Mouse (Mus musculus): Measurements from ENCODE around the gene Rmnd1. TPM values are rescaled to one million over a fixed set of nuclear protein-coding genes. Genes with fewer than 3 reads are reported as not detected.

Rmnd1 gene
- polyA plus RNA-seq, 1 experiment from 2014 or later = 92.9 TPM

GRCm38 (mm10) chr10:4376931-4377330 lies 55.3 kb downstream of the Rmnd1 start:
- no peak for ATAC-seq (ENCODE audit: insufficient number of reproducible peaks, low FRiP score)

GRCm38 (mm10) chr10:4376461-4376860 lies 55.7 kb downstream of the Rmnd1 start:
- WGBS = 60% methylated on average over 7 of the region's 7 CpGs
- Histone ChIP-seq H3K4me3 (no peak overlapping the region), H3K27ac (ENCODE audit: poor library complexity, severe bottlenecking) (no peak overlapping the region), H3K9ac (no peak overlapping the region), H3K36me3 (peaks cover 18% of the 10 kb centered on the region), H3K9me3 (replicated peaks) (no peaks in the 10 kb centered on the region), H3K27me3 (replicated peaks) (no peaks in the 10 kb centered on the region), H3K4me2 (no peak overlapping the region), H3K4me1 (replicated peaks) (peaks cover 15% of the 10 kb centered on the region)
- no peak for ATAC-seq (ENCODE audit: insufficient number of reproducible peaks, low FRiP score)

More at GRCm38 (mm10) chr10:4376931-4377330, 55.3 kb downstream of the Rmnd1 start:
- peaks cover 15% of the 10 kb centered on the region for H3K36me3 ChIP-seq
- H3K4me2 ChIP-seq = no peak overlapping the region
- no peaks in the 10 kb centered on the region for H3K9me3 ChIP-seq (replicated peaks)
- no peak overlapping the region for H3K27ac ChIP-seq (ENCODE audit: poor library complexity, severe bottlenecking)
- WGBS = 72% methylated on average over 7 of the region's 7 CpGs
- peaks cover 15% of the 10 kb centered on the region for H3K4me1 ChIP-seq (replicated peaks)
- no peak overlapping the region for H3K9ac ChIP-seq
- no peak overlapping the region for H3K4me3 ChIP-seq
- H3K27me3 ChIP-seq (replicated peaks) = no peaks in the 10 kb centered on the region

- ATAC-seq (ENCODE audit: insufficient number of reproducible peaks, low FRiP score) = no peak
- Histone ChIP-seq H3K4me2 (no peak overlapping the region), H3K27me3 (replicated peaks) (no peaks in the 10 kb centered on the region), H3K9me3 (replicated peaks) (no peaks in the 10 kb centered on the region), H3K4me1 (replicated peaks) (peaks cover 15% of the 10 kb centered on the region), H3K9ac (no peak overlapping the region), H3K36me3 (peaks cover 27% of the 10 kb centered on the region), H3K27ac (ENCODE audit: poor library complexity, severe bottlenecking) (no peak overlapping the region), H3K4me3 (no peak overlapping the region)
- WGBS = 69% methylated on average over 7 of the region's 7 CpGs
These were observed 56.9 kb downstream of the Rmnd1 start for GRCm38 (mm10) chr10:4375267-4375666.

GRCm38 (mm10) chr10:4374734-4375133 lies 57.5 kb downstream of the Rmnd1 start:
- no peak overlapping the region for H3K4me3 ChIP-seq
- peaks cover 15% of the 10 kb centered on the region for H3K4me1 ChIP-seq (replicated peaks)
- ATAC-seq (ENCODE audit: insufficient number of reproducible peaks, low FRiP score) = no peak
- no peak overlapping the region for H3K4me2 ChIP-seq
- H3K36me3 ChIP-seq = peaks cover 32% of the 10 kb centered on the region
- no peaks in the 10 kb centered on the region for H3K27me3 ChIP-seq (replicated peaks)
- no peaks in the 10 kb centered on the region for H3K9me3 ChIP-seq (replicated peaks)
- 82% methylated on average over 4 of the region's 4 CpGs for WGBS
- no peak overlapping the region for H3K27ac ChIP-seq (ENCODE audit: poor library complexity, severe bottlenecking)
- no peak overlapping the region for H3K9ac ChIP-seq

GRCm38 (mm10) chr10:4374239-4374638 lies 57.9 kb downstream of the Rmnd1 start:
- no peaks in the 10 kb centered on the region for H3K9me3 ChIP-seq (replicated peaks)
- no peak overlapping the region for H3K27ac ChIP-seq (ENCODE audit: poor library complexity, severe bottlenecking)
- H3K4me1 ChIP-seq (replicated peaks) = peaks cover 15% of the 10 kb centered on the region
- no peak overlapping the region for H3K4me2 ChIP-seq
- H3K9ac ChIP-seq = no peak overlapping the region
- H3K4me3 ChIP-seq = no peak overlapping the region
- no peak for ATAC-seq (ENCODE audit: insufficient number of reproducible peaks, low FRiP score)
- no peaks in the 10 kb centered on the region for H3K27me3 ChIP-seq (replicated peaks)
- WGBS = 87% methylated on average over 7 of the region's 7 CpGs
- peaks cover 37% of the 10 kb centered on the region for H3K36me3 ChIP-seq

GRCm38 (mm10) chr10:4373558-4373957 lies 58.6 kb downstream of the Rmnd1 start:
- ATAC-seq (ENCODE audit: insufficient number of reproducible peaks, low FRiP score) = no peak
- WGBS = 84% methylated on average over 4 of the region's 4 CpGs
- H3K4me1 ChIP-seq (replicated peaks) = peaks cover 15% of the 10 kb centered on the region

GRCm38 (mm10) chr10:4372011-4372410 lies 60.2 kb downstream of the Rmnd1 start:
- Histone ChIP-seq H3K27ac (ENCODE audit: poor library complexity, severe bottlenecking) (no peak overlapping the region), H3K9ac (no peak overlapping the region), H3K27me3 (replicated peaks) (no peaks in the 10 kb centered on the region), H3K4me3 (no peak overlapping the region), H3K4me1 (replicated peaks) (peaks cover 14% of the 10 kb centered on the region), H3K4me2 (no peak overlapping the region), H3K36me3 (peaks cover 60% of the 10 kb centered on the region), H3K9me3 (replicated peaks) (0 out of 2 replicates have a peak, but pooled peaks cover 6% of the 10 kb centered on the region)
- ATAC-seq (ENCODE audit: insufficient number of reproducible peaks, low FRiP score) = no peak
- 50% methylated on average over 5 of the region's 5 CpGs for WGBS

More at GRCm38 (mm10) chr10:4373558-4373957, 58.6 kb downstream of the Rmnd1 start:
- Histone ChIP-seq H3K27me3 (replicated peaks) (no peaks in the 10 kb centered on the region), H3K9ac (no peak overlapping the region), H3K4me2 (no peak overlapping the region), H3K9me3 (replicated peaks) (0 out of 2 replicates have a peak, but pooled peaks cover 5% of the 10 kb centered on the region), H3K27ac (ENCODE audit: poor library complexity, severe bottlenecking) (no peak overlapping the region), H3K4me3 (no peak overlapping the region), H3K36me3 (peaks cover 44% of the 10 kb centered on the region)

- 0 out of 2 replicates have a peak, but pooled peaks cover under 1% of the 10 kb centered on the region for H3K4me1 ChIP-seq (replicated peaks)
- H3K9ac ChIP-seq = no peak overlapping the region
- H3K4me2 ChIP-seq = no peak overlapping the region
- H3K27me3 ChIP-seq (replicated peaks) = no peaks in the 10 kb centered on the region
- no peak for ATAC-seq (ENCODE audit: insufficient number of reproducible peaks, low FRiP score)
- no peak overlapping the region for H3K4me3 ChIP-seq
- 89% methylated on average over 11 of the region's 11 CpGs for WGBS
- no peak overlapping the region for H3K27ac ChIP-seq (ENCODE audit: poor library complexity, severe bottlenecking)
- peaks cover 72% of the 10 kb centered on the region for H3K36me3 ChIP-seq
- 0 out of 2 replicates have a peak, but pooled peaks cover 6% of the 10 kb centered on the region for H3K9me3 ChIP-seq (replicated peaks)
These were observed 62.1 kb downstream of the Rmnd1 start for GRCm38 (mm10) chr10:4370105-4370504.

GRCm38 (mm10) chr10:4364618-4365017 lies 67.6 kb downstream of the Rmnd1 start:
- Histone ChIP-seq H3K4me1 (replicated peaks) (no peaks in the 10 kb centered on the region), H3K27ac (ENCODE audit: poor library complexity, severe bottlenecking) (no peak overlapping the region), H3K9ac (no peak overlapping the region), H3K4me3 (no peak overlapping the region), H3K36me3 (peaks cover 54% of the 10 kb centered on the region), H3K27me3 (replicated peaks) (no peaks in the 10 kb centered on the region), H3K4me2 (no peak overlapping the region), H3K9me3 (replicated peaks) (peaks cover 18% of the 10 kb centered on the region)
- ATAC-seq (ENCODE audit: insufficient number of reproducible peaks, low FRiP score) = no peak
- WGBS = 77% methylated on average over 3 of the region's 3 CpGs

GRCm38 (mm10) chr10:4357435-4357834 lies 74.8 kb downstream of the Rmnd1 start:
- Histone ChIP-seq H3K4me1 (replicated peaks) (peaks cover 6% of the 10 kb centered on the region), H3K27ac (ENCODE audit: poor library complexity, severe bottlenecking) (no peak overlapping the region), H3K9me3 (replicated peaks) (peaks cover 4% of the 10 kb centered on the region; the same call in 1 of the 2 replicates), H3K4me2 (no peak overlapping the region), H3K4me3 (no peak overlapping the region), H3K9ac (no peak overlapping the region), H3K36me3 (peaks cover 79% of the 10 kb centered on the region), H3K27me3 (replicated peaks) (no peaks in the 10 kb centered on the region)
- ATAC-seq (ENCODE audit: insufficient number of reproducible peaks, low FRiP score) = no peak
- WGBS = 77% methylated on average over 10 of the region's 10 CpGs

- Histone ChIP-seq H3K36me3 (peaks cover 79% of the 10 kb centered on the region), H3K27ac (ENCODE audit: poor library complexity, severe bottlenecking) (no peak overlapping the region), H3K9ac (no peak overlapping the region), H3K4me2 (no peak overlapping the region), H3K27me3 (replicated peaks) (no peaks in the 10 kb centered on the region), H3K4me1 (replicated peaks) (peaks cover 6% of the 10 kb centered on the region), H3K4me3 (no peak overlapping the region), H3K9me3 (replicated peaks) (no peaks in the 10 kb centered on the region)
- no peak for ATAC-seq (ENCODE audit: insufficient number of reproducible peaks, low FRiP score)
- WGBS = 74% methylated on average over 5 of the region's 5 CpGs
These were observed 75.5 kb downstream of the Rmnd1 start for GRCm38 (mm10) chr10:4356640-4357039.

- no peak overlapping the region for H3K4me2 ChIP-seq
- H3K36me3 ChIP-seq = peaks cover 75% of the 10 kb centered on the region
- H3K4me3 ChIP-seq = no peak overlapping the region
- no peak for ATAC-seq (ENCODE audit: insufficient number of reproducible peaks, low FRiP score)
- H3K27ac ChIP-seq (ENCODE audit: poor library complexity, severe bottlenecking) = no peak overlapping the region
- peaks cover 6% of the 10 kb centered on the region for H3K4me1 ChIP-seq (replicated peaks)
- H3K27me3 ChIP-seq (replicated peaks) = no peaks in the 10 kb centered on the region
- H3K9ac ChIP-seq = no peak overlapping the region
- no peaks in the 10 kb centered on the region for H3K9me3 ChIP-seq (replicated peaks)
- WGBS = 71% methylated on average over 19 of the region's 19 CpGs
These were observed 76.2 kb downstream of the Rmnd1 start for GRCm38 (mm10) chr10:4355882-4356451.
